Mouse (Mus musculus) kidney, postnatal 36 days (tissue): ENCODE results near the gene 1700088E04Rik.

ENCODE experiments used
- DNase-seq, 2 experiments: peaks; one replicate each; pipeline ENCODE4 v3.0.0; 2021 to 2022; ENCODE audit warnings: mixed read lengths in 2 of 2

1700088E04Rik gene

GRCm38 (mm10) chr15:79098220-79098619 is 42.8 kb downstream of the 1700088E04Rik start:
- peak; percentile 28 to 42 for DNase-seq

- peak; percentile 82 to 84 for DNase-seq
These were observed 43.4 kb downstream of the 1700088E04Rik start for GRCm38 (mm10) chr15:79097611-79098025.

- peak; percentile 14 to 35 for DNase-seq
These were observed 43.9 kb downstream of the 1700088E04Rik start for GRCm38 (mm10) chr15:79097135-79097534.

GRCm38 (mm10) chr15:79096556-79096955 is 44.5 kb downstream of the 1700088E04Rik start:
- peak; percentile 76 to 78 for DNase-seq

GRCm38 (mm10) chr15:79095483-79095882 is 45.6 kb downstream of the 1700088E04Rik start:
- DNase-seq: no peak

- DNase-seq: peak; percentile 51 to 71
These were observed 47.8 kb downstream of the 1700088E04Rik start for GRCm38 (mm10) chr15:79093083-79093839.

- DNase-seq: no peak
These were observed 48.8 kb downstream of the 1700088E04Rik start for GRCm38 (mm10) chr15:79092284-79092683.

- peak in 1 of 2 experiments; percentile 29 for DNase-seq
These were observed 61.5 kb downstream of the 1700088E04Rik start for GRCm38 (mm10) chr15:79079567-79079966.
